In the genomic region with DNA sequence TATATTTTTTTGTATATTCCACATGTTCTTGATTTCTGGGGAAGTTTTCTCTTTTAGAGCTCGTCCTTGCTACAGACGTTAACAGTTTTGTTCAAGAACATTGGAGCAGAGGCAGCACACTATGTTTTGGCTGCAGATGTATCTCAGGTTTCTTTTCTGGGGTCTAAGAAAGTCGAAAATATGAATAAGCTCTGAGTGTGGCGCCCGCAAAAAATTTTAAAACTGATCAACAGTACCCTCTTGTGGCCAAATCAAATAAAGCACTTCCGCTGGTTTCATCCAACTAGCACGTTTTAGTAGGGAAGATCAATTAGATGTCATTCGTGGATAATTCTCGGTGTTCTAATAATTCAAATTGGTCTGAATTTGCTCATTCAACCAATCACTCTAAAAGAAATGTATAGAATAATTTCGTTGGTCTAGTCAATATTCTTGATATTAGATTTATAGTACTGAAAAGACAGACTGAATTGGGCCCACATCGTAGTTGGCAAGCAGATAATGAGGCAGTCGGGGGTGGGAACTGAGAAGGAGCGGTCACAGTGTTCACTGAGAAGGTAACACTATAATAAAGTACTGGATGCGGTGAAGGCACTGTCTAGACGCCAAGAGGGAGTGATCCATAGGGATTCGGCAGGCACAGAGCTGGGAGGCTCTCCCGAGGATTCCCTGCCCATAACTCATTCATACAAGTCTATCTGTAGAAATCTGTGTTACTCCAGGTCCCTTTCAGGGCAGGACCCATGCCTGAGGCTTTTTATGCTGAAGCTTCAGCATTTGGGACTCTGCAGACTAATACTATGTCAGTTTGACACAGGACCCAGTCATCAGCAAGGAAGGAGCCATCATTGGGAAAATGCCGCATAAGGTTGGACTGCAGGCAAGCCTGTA, we compare ENCODE assay signal across 8 mouse cellular contexts. TPM values are rescaled to one million over a fixed set of nuclear protein-coding genes. Genes with fewer than 3 reads are reported as not detected.
DNase-seq lines count a peak whose midpoint lies in the region; ATAC-seq and TF ChIP-seq lines count a peak whose summit lies in the region.

No protein-coding gene starts in this region.

- DNase-seq in cerebellum, postnatal 14 days: peak; percentile 62 to 73
- no peak for DNase-seq in cerebellum, adult 11 months
- peak; percentile 50 for DNase-seq in 416B (ENCODE audit: low read depth)
- DNase-seq in embryonic facial prominence, embryonic 11.5 days (ENCODE audit: low spot score): peak; percentile 72
- peak; percentile 30 for DNase-seq in induced T-regulatory cell, adult 2 months (ENCODE audit: low read depth)
- DNase-seq in limb, embryonic 14.5 days (ENCODE audit: low spot score): peak; percentile 61
- no peak for DNase-seq in spleen, postnatal 36 days (ENCODE audit: low spot score in 2 of 2)

- no peak overlapping the region for H3K4me2 ChIP-seq in embryonic facial prominence, embryonic 11.5 days (ENCODE audit: low read depth, low read length)
- no peak overlapping the region for H3K4me2 ChIP-seq in limb, embryonic 14.5 days (replicated peaks; ENCODE audit: low read depth, low read length, severe bottlenecking)
- peak overlapping the region; percentile 20; the same call in 1 of the 2 replicates for H3K4me2 ChIP-seq in stomach, embryonic 16.5 days (ENCODE audit: low read depth, low read length)

- ATAC-seq in embryonic facial prominence, embryonic 11.5 days (replicated peaks; ENCODE audit: insufficient number of reproducible peaks, low FRiP score, low TSS enrichment, low read depth): no peak
- no peak for ATAC-seq in limb, embryonic 14.5 days (ENCODE audit: low FRiP score, low read depth)
- ATAC-seq in stomach, embryonic 16.5 days (ENCODE audit: insufficient read depth, low FRiP score): no peak

- H3K27me3 ChIP-seq in embryonic facial prominence, embryonic 11.5 days (ENCODE audit: control insufficient read depth, insufficient read depth, low read length): no peaks in the 10 kb centered on the region
- H3K27me3 ChIP-seq in limb, embryonic 14.5 days (ENCODE audit: control insufficient read depth, insufficient read depth, low read length): no peaks in the 10 kb centered on the region
- H3K27me3 ChIP-seq in stomach, embryonic 16.5 days (ENCODE audit: control insufficient read depth, insufficient read depth, low read length): no peaks in the 10 kb centered on the region

- H3K27ac ChIP-seq in embryonic facial prominence, embryonic 11.5 days (replicated peaks; ENCODE audit: low read depth, low read length): no peak overlapping the region
- no peak overlapping the region for H3K27ac ChIP-seq in limb, embryonic 14.5 days (replicated peaks; ENCODE audit: low read depth, low read length)
- no peak overlapping the region for H3K27ac ChIP-seq in stomach, embryonic 16.5 days (ENCODE audit: low read length)

- H3K4me3 ChIP-seq in embryonic facial prominence, embryonic 11.5 days (ENCODE audit: low read depth, low read length): no peak overlapping the region
- no peak overlapping the region for H3K4me3 ChIP-seq in limb, embryonic 14.5 days (replicated peaks; ENCODE audit: low read length)
- H3K4me3 ChIP-seq in stomach, embryonic 16.5 days (replicated peaks; ENCODE audit: low read length): no peak overlapping the region

- TF ChIP-seq POLR2A in limb, embryonic 14.5 days (IDR thresholded peaks at IDR 0.05; ENCODE audit: borderline replicate concordance, extremely low read depth, insufficient read depth, insufficient read length): no peak

- no peaks in the 10 kb centered on the region for H3K4me1 ChIP-seq in embryonic facial prominence, embryonic 11.5 days (ENCODE audit: control insufficient read depth, insufficient read depth, low read length)
- H3K4me1 ChIP-seq in limb, embryonic 14.5 days (ENCODE audit: control insufficient read depth, insufficient read depth, low read length): no peaks in the 10 kb centered on the region
- no peaks in the 10 kb centered on the region for H3K4me1 ChIP-seq in stomach, embryonic 16.5 days (ENCODE audit: control insufficient read depth, insufficient read depth, low read length)

- no peak overlapping the region for H3K9ac ChIP-seq in embryonic facial prominence, embryonic 11.5 days (replicated peaks; ENCODE audit: low read length)
- no peak overlapping the region for H3K9ac ChIP-seq in limb, embryonic 14.5 days (ENCODE audit: low read depth, low read length, severe bottlenecking)
- H3K9ac ChIP-seq in stomach, embryonic 16.5 days (ENCODE audit: low read length): peak overlapping the region; percentile 18; the same call in 1 of the 2 replicates

- 43% methylated on average over 18 of the region's 18 CpGs for WGBS in embryonic facial prominence, embryonic 11.5 days
- 40% methylated on average over 18 of the region's 18 CpGs for WGBS in limb, embryonic 14.5 days
- 32% methylated on average over 18 of the region's 18 CpGs for WGBS in stomach, embryonic 16.5 days

- no peaks in the 10 kb centered on the region for H3K36me3 ChIP-seq in embryonic facial prominence, embryonic 11.5 days (replicated peaks; ENCODE audit: control insufficient read depth, insufficient read depth, low read depth, low read length)
- no peaks in the 10 kb centered on the region for H3K36me3 ChIP-seq in limb, embryonic 14.5 days (ENCODE audit: control insufficient read depth, insufficient read depth, low read length)
- H3K36me3 ChIP-seq in stomach, embryonic 16.5 days (ENCODE audit: control insufficient read depth, insufficient read depth, low read length): no peaks in the 10 kb centered on the region

- H3K9me3 ChIP-seq in embryonic facial prominence, embryonic 11.5 days (replicated peaks; ENCODE audit: control insufficient read depth, low read length): no peaks in the 10 kb centered on the region
- H3K9me3 ChIP-seq in limb, embryonic 14.5 days (ENCODE audit: control insufficient read depth, low read length): no peaks in the 10 kb centered on the region
- H3K9me3 ChIP-seq in stomach, embryonic 16.5 days (replicated peaks; ENCODE audit: control insufficient read depth, low read length): no peaks in the 10 kb centered on the region

RNA-seq across cellular contexts. Expression of a gene that starts 17.1 kb away (rescaled TPM):
- not detected in 2 replicates for polyA plus RNA-seq in embryonic facial prominence, embryonic 11.5 days (2014; fragmentation: Nextera tagmentation; extraction: Ambion mirVana)
- polyA plus RNA-seq in limb, embryonic 14.5 days (2012; rRNA removed): not detected in 2 replicates
- not detected in 2 replicates for polyA plus RNA-seq in limb, embryonic 14.5 days (2014; fragmentation: Nextera tagmentation; extraction: Ambion mirVana)
- polyA plus RNA-seq in stomach, embryonic 16.5 days (2015; fragmentation: Nextera tagmentation; extraction: Ambion mirVana): not detected in 2 replicates

RNA-seq across cellular contexts. Expression of a gene that starts 24.9 kb away (rescaled TPM):
- 1.6 and 1.7 TPM in 2 replicates for polyA plus RNA-seq in embryonic facial prominence, embryonic 11.5 days (2014; fragmentation: Nextera tagmentation; extraction: Ambion mirVana)
- 1.0 and 1.2 TPM in 2 replicates for polyA plus RNA-seq in limb, embryonic 14.5 days (2012; rRNA removed)
- polyA plus RNA-seq in limb, embryonic 14.5 days (2014; fragmentation: Nextera tagmentation; extraction: Ambion mirVana): 2.9 and 3.2 TPM in 2 replicates
- 4.6 and 5.1 TPM in 2 replicates for polyA plus RNA-seq in stomach, embryonic 16.5 days (2015; fragmentation: Nextera tagmentation; extraction: Ambion mirVana)

Comparison
In these comparisons a context has a peak if more than half of its experiments do, and no peak if none do; other contexts are left out.
1. DNase-seq: peak in cerebellum, postnatal 14 days (2 of 2), 416B (single experiment), embryonic facial prominence, embryonic 11.5 days (single experiment), induced T-regulatory cell, adult 2 months (single experiment) and limb, embryonic 14.5 days (single experiment); none in cerebellum, adult 11 months (single experiment) and spleen, postnatal 36 days (0 of 2).